Mouse (Mus musculus): ENCODE results near the gene Tex19.1. TPM values are rescaled to one million over a fixed set of nuclear protein-coding genes. Genes with fewer than 3 reads are reported as not detected.

Tex19.1 gene
- total RNA-seq, 2 experiments from 2014 or later, result not detected

DNA sequence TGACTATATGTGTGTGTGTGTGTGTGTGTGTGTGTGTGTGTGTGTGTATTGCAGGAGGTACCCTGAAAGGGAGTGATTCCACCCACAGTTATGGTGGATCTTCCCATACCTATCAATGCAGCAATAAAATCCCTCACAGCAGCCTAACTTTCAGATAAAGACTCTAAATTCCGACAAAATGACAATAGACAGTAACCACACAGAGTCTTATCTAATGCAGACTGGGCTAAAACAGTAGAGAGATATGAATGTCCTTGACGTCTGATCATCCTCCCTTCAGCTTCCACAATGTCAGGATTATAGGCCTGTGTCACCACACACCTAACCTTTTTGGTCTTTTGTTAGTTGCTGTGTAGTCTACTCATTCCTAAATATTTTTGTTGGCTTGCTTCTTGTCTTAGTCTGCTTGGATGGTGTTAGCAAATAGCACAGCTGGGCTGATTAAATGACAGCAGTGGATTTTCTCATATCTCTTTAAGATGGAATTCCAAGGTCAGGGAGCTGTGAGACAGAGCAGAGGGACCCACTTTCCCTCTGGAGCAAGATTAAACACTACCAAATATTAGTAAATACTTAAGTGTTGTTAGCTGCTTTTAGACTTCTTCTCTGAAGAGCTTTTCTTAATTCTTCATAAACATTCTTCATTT, 23.8 kb upstream of the Tex19.1 start:
- H3K4me3 ChIP-seq, result no peak overlapping the region
- DNase-seq, result no peak
- TF ChIP-seq CTCF (IDR thresholded peaks at IDR 0.05), result no peak
- intact Hi-C loops (cut with DNase I), result loop anchor here (5.0 kb wide), 1 partner anchor 45 kb away; no protein-coding TSS in a partner anchor
- no peak overlapping the region for H3K27ac ChIP-seq

DNA sequence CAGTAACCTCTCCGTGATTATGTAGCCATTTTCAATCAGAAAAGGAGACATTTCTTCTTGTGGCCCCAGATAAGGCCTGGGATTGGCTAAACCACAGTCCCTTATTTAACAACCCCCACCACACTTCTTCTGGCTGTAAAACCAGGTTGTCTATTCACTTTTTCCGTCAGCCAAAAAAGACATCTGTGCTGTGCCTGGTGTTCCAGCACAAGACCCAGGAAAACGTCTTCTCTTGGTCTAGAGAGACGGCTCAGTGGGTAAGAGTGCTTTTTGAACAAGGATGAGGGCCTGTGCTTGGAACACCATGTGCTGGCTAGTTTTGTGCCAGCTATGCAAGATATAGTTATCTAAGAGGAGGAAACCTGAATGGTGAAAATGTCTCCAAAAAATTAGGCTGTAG, 22.5 kb upstream of the Tex19.1 start:
- DNase-seq, result no peak
- TF ChIP-seq CTCF (IDR thresholded peaks at IDR 0.05), result no peak
- Histone ChIP-seq H3K27ac (no peak overlapping the region), H3K4me3 (no peak overlapping the region)
- intact Hi-C loops (cut with DNase I), result loop anchor here (5.0 kb wide), 1 partner anchor 46 kb away; no protein-coding TSS in a partner anchor

GRCm38 (mm10) chr11:121125522-121126172, 20.3 kb upstream of the Tex19.1 start:
- no peak for DNase-seq
- no peak for TF ChIP-seq CTCF (IDR thresholded peaks at IDR 0.05)

DNA sequence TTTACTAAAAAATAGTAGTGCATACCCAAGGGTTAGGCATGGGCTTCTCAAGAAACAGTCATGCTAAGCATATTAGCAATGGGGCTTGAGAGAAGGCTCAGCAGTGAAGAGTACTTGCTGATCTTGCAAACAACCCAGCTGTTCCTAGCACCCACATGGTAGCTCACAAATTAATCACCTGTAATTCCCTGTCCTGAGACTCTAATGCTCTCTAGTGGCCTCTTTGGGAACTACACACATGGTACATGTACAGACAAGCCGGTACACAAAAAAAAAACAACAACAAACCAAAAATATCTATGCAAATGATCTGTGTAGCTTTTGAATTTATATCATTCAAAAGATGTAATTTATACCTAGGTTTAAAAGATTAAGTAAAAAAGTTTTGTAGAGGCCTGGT, 19.5 kb upstream of the Tex19.1 start:
- no peak for DNase-seq
- intact Hi-C loops (cut with DNase I), result no loop called here
- Histone ChIP-seq H3K4me3 (no peak overlapping the region), H3K27ac (no peak overlapping the region)
- TF ChIP-seq CTCF (IDR thresholded peaks at IDR 0.05), result peak; percentile 32

More at GRCm38 (mm10) chr11:121125522-121126172, 20.3 kb upstream of the Tex19.1 start:
- intact Hi-C loops (cut with DNase I), result no loop called here
- H3K4me3 ChIP-seq, result no peak overlapping the region
- no peak overlapping the region for H3K27ac ChIP-seq

- DNase-seq, result no peak
- intact Hi-C loops (cut with DNase I), result no loop called here
- no peak for TF ChIP-seq CTCF (IDR thresholded peaks at IDR 0.05)
Measured at GRCm38 (mm10) chr11:121127441-121127840, 18.5 kb upstream of the Tex19.1 start.

DNA sequence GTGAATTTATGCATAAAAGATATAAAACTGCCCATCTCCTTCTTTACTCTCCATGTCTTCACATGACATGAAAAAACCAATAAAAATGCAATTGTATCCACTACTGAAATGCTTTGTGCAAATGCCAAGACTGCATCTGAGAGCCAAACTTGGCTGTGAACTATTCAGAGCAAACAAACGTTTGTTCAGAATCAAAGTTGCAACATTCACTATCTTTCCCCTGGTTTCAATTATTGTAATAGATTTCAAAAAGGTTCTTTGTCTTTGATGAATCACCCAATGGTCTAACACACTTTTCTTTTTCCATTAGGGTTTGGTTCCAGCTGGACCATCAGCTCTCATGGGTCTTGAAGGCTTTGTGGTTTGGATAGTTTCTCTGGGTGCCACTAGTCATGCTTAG, 16.3 kb upstream of the Tex19.1 start:
- 0 out of 2 replicates have a peak overlapping the region, but pooled peaks have one; percentile 4 for H3K27ac ChIP-seq
- TF ChIP-seq CTCF (IDR thresholded peaks at IDR 0.05), result no peak
- DNase-seq, result no peak
- intact Hi-C loops (cut with DNase I), result no loop called here
- no peak overlapping the region for H3K4me3 ChIP-seq

More at GRCm38 (mm10) chr11:121127441-121127840, 18.5 kb upstream of the Tex19.1 start:
- no peak overlapping the region for H3K4me3 ChIP-seq
- no peak overlapping the region for H3K27ac ChIP-seq

- Histone ChIP-seq H3K4me3 (no peak overlapping the region), H3K27ac (no peak overlapping the region)
- no peak for DNase-seq
- no peak for TF ChIP-seq CTCF (IDR thresholded peaks at IDR 0.05)
- intact Hi-C loops (cut with DNase I), result no loop called here
Measured at GRCm38 (mm10) chr11:121134600-121134999, 11.3 kb upstream of the Tex19.1 start.

GRCm38 (mm10) chr11:121137682-121138081, 8.3 kb upstream of the Tex19.1 start:
- intact Hi-C loops (cut with DNase I), result no loop called here
- no peak overlapping the region for H3K4me3 ChIP-seq
- DNase-seq, result no peak
- no peak overlapping the region for H3K27ac ChIP-seq
- no peak for TF ChIP-seq CTCF (IDR thresholded peaks at IDR 0.05)

- peak; percentile 59 for TF ChIP-seq CTCF (IDR thresholded peaks at IDR 0.05)
- DNase-seq, result peak; percentile 54
- Histone ChIP-seq H3K27ac (peak overlapping the region; percentile 38; the same call in 1 of the 2 replicates), H3K4me3 (no peak overlapping the region)
- intact Hi-C loops (cut with DNase I), result no loop called here
Measured at GRCm38 (mm10) chr11:121138732-121139131, 7.2 kb upstream of the Tex19.1 start.

- no peak for TF ChIP-seq CTCF (IDR thresholded peaks at IDR 0.05)
- no peak for DNase-seq
- H3K4me3 ChIP-seq, result no peak overlapping the region
- no peak overlapping the region for H3K27ac ChIP-seq
- intact Hi-C loops (cut with DNase I), result no loop called here
Measured at GRCm38 (mm10) chr11:121143325-121144015, 2.5 kb upstream of the Tex19.1 start.

DNA sequence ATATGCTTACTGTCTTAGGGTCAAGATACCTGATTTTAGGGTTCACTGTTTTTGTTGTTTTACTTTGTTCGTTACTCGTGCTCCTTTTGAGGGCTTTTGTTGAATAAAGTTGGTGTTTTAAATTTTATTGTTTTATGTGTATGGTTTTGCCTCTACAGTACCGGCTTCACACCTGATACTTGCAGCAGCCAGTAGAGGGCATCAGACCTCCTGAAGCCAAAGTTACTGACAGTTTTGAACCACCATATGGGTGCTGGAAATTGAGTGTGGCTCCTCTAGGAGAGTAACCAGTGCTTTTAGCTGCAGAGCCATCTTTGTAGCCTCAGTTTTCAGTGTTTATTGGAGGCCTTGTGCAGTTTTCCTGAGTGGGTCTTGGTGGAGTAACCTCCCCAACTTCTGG, 2.2 kb downstream of the Tex19.1 start:
- intact Hi-C loops (cut with DNase I), result no loop called here
- peak; percentile 41 for TF ChIP-seq CTCF (IDR thresholded peaks at IDR 0.05)
- no peak for DNase-seq
- Histone ChIP-seq H3K27ac (no peak overlapping the region), H3K4me3 (no peak overlapping the region)

DNA sequence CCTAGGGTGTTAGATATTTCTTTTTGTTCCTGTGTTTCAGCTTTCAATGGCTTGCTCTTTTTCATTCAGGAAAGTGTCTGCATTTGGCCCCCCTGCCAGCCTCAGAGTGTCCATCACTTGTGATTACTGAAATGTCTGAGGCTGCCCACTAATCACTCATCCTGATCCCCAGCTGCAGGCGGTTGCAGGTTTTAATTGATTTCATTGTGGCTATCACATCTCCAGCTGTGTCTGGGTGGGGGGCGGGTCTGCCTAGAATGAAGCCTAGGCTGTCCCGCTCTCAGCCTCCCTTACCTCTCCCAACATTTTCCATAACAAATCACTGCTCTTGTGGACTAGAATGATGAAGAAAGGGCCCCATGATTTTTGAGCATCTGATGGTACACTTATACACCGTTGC, 8.3 kb downstream of the Tex19.1 start:
- no peak for DNase-seq
- TF ChIP-seq CTCF (IDR thresholded peaks at IDR 0.05), result no peak
- Histone ChIP-seq H3K27ac (no peak overlapping the region), H3K4me3 (no peak overlapping the region)
- intact Hi-C loops (cut with DNase I), result no loop called here

- peak overlapping the region; percentile 74 for H3K4me3 ChIP-seq
- no peak for TF ChIP-seq CTCF (IDR thresholded peaks at IDR 0.05)
- intact Hi-C loops (cut with DNase I), result no loop called here
- DNase-seq, result peak; percentile 93
- H3K27ac ChIP-seq, result peak overlapping the region; percentile 89
Measured at GRCm38 (mm10) chr11:121156411-121156891, 10.5 kb downstream of the Tex19.1 start.

All from gastrocnemius, adult 2 months (tissue).